Mouse (Mus musculus) liver, embryonic 14.5 days (tissue): Measurements from ENCODE around the gene Arhgap10.

Experiments used
- CTCF ChIP-seq: IDR thresholded peaks from 2 replicates; pipeline ENCODE4 v1.5.1; 2016; ENCODE audit warnings: antibody characterized with exemption, low read depth, control low read depth
- EP300 ChIP-seq: IDR thresholded peaks from 2 replicates; pipeline ENCODE4 v1.6.1; 2016; ENCODE audit warnings: antibody characterized with exemption, low read depth

GRCm38 (mm10) chr8:77446294-77446693 lies 71.5 kb downstream of the Arhgap10 start:
- no peak for TF ChIP-seq CTCF
- no peak for TF ChIP-seq EP300
